Mouse (Mus musculus) neutrophil, adult 83 days (primary cell): ENCODE measurements around the gene Olfr541. TPM values are rescaled to one million over a fixed set of nuclear protein-coding genes. Genes with fewer than 3 reads are reported as not detected.

Source experiments
- total RNA-seq, 2 experiments: library from RNA; stranded (reverse); gene quantifications; one replicate each; pipeline ENCODE4 v1.2.4; 2023

Olfr541 gene
- not detected for total RNA-seq

DNA sequence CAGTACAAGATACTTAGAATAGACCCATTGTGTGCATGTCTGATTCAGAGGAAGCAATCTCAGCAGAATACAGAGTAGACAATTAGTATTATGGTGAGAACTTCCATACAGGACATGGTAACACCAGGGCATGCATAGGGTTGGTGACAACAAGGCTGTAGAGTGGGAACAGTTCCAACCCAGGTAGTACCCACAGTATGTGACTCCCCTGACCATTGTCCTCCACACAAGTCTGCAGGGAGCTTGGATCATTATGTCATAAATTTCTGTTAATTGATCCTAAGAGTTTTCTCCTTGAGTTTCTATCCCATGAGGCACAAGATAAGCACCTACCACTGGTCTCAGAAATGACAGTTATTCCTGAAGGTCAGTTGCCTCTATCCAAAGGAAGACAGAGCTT is at the start of gene Olfr541:
Olfr541 (plus strand) TSS at position 301 of the 400 bp plus-strand sequence.

DNA sequence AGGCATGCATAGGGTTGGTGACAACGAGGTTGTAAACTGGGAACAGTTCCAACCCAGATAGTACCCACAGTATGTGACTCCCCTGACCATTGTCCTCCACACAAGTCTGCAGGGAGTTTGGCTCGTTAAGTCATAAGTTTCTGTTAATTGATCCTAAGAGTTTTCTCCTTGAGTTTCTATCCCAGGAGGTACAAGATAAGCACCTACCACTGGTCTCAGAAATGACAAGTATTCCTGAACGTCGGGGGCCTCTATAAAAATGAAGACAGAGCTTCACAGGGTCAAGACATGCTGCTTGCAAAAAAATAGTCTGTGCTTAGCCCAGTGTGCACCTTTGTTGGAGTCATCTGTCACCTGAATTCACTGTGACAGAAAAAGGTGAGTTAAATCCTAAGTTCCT is 37.4 kb upstream of the Olfr541 start, which contains the start of gene Olfr539:
Olfr539 (plus strand) TSS at position 301 of the 400 bp plus-strand sequence.

DNA sequence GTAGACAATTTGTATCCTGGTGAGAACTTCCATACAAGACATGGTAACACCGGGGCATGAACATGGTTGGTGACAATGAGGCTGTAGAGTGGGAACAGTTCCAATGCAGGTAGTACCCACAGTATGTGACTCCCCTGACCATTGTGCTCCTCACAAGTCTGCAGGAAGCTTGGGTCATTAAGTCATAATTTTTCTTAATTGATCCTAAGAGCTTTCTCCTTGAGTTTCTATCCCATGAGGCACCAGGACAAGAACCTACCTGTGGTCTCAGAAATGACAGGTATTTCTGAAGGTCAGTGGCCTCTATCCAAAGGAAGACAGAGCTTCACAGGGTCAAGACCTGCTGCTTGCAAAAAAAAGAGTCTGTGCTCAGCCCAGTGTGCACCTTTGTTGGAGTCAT is 15.4 kb upstream of the Olfr541 start, which contains the start of gene Olfr45:
Olfr45 (plus strand) TSS at position 301 of the 400 bp plus-strand sequence.

Other genes starting within 250 kb of the Olfr541 start
- gene Olfr533, start 233.9 kb upstream of the Olfr541 start, total RNA-seq = not detected
- gene Olfr535, start 213.1 kb upstream of the Olfr541 start, total RNA-seq = not detected
- gene Olfr536, start 189.9 kb upstream of the Olfr541 start, total RNA-seq = not detected
- not detected for gene Olfr538, start 129.4 kb upstream of the Olfr541 start, total RNA-seq
- not detected for gene Olfr46, start 96.0 kb upstream of the Olfr541 start, total RNA-seq
- gene Olfr61, start 68.3 kb upstream of the Olfr541 start, total RNA-seq = not detected
- not detected for gene Olfr53, start 50.8 kb upstream of the Olfr541 start, total RNA-seq
- under 1 TPM in 1 of 2 experiments, not detected in 1; 0.02 TPM for gene Olfr539, start 37.3 kb upstream of the Olfr541 start, total RNA-seq
- gene Olfr45, start 15.3 kb upstream of the Olfr541 start, total RNA-seq = under 1 TPM in 1 of 2 experiments, not detected in 1; 0.04 TPM
- gene Cyp2e1, start 66.5 kb downstream of the Olfr541 start, total RNA-seq = not detected
- not detected for gene Syce1, start 90.6 kb downstream of the Olfr541 start, total RNA-seq
- not detected for gene Zfp941, start 124.9 kb downstream of the Olfr541 start, total RNA-seq
- gene Urah, start 137.8 kb downstream of the Olfr541 start, total RNA-seq = not detected
- not detected for gene Scgb1c1, start 148.3 kb downstream of the Olfr541 start, total RNA-seq
- gene Odf3, start 150.5 kb downstream of the Olfr541 start, total RNA-seq = not detected
- gene Gm45785, start 159.1 kb downstream of the Olfr541 start, total RNA-seq = not detected
- 100 to 1,000 TPM in 1 of 2 experiments, 10 to 100 TPM in 1; 87.9 to 102 TPM for gene Ric8a, start 159.7 kb downstream of the Olfr541 start, total RNA-seq
- 10 to 100 TPM; 22.0 to 22.9 TPM for gene Bet1l, start 160.3 kb downstream of the Olfr541 start, total RNA-seq
- 10 to 100 TPM; 93.4 to 95.3 TPM for gene Psmd13, start 184.7 kb downstream of the Olfr541 start, total RNA-seq
- gene Sirt3, start 185.0 kb downstream of the Olfr541 start, total RNA-seq = 10 to 100 TPM; 12.0 to 13.0 TPM
- not detected for gene Cox8b, start 203.2 kb downstream of the Olfr541 start, total RNA-seq
- gene Nlrp6, start 223.6 kb downstream of the Olfr541 start, total RNA-seq = not detected
- 10 to 100 TPM; 28.1 to 34.5 TPM for gene Pgghg, start 244.1 kb downstream of the Olfr541 start, total RNA-seq